Mouse (Mus musculus) thymus, adult 2 months (tissue): ENCODE measurements around the gene Cpt2.

ENCODE experiments used
- CTCF ChIP-seq: fragments of 200-500 bp; IDR thresholded peaks from 2 replicates; pipeline ENCODE4 v1.5.1; 2012; ENCODE audit warnings: mild to moderate bottlenecking, control low read depth, low read length, moderate library complexity, borderline replicate concordance; ENCODE audit not compliant: control insufficient read depth, poor library complexity, insufficient read depth; ENCODE audit errors: extremely low read depth
- POLR2A ChIP-seq: fragments of 200-500 bp; IDR thresholded peaks from 2 replicates; pipeline ENCODE4 v1.6.1; 2012; ENCODE audit warnings: mild to moderate bottlenecking, low read length, control low read depth, moderate library complexity; ENCODE audit not compliant: control insufficient read depth, poor library complexity, insufficient read depth; ENCODE audit errors: extremely low read depth

- TF ChIP-seq POLR2A (no peak), CTCF (no peak)
Measured at GRCm38 (mm10) chr4:107892663-107893062, 30.7 kb downstream of the Cpt2 start.
